Mouse (Mus musculus): ENCODE results near the gene Rnf167. TPM values are rescaled to one million over a fixed set of nuclear protein-coding genes. Genes with fewer than 3 reads are reported as not detected.

The Rnf167 gene
- polyA plus RNA-seq, 1 experiment from 2014 or later, result 119 TPM

GRCm38 (mm10) chr11:70621972-70622814 is 24.8 kb upstream of the Rnf167 start:
- WGBS, result 33% methylated on average over 7 of the region's 7 CpGs
- H3K36me3 ChIP-seq (ENCODE audit: insufficient read depth, low read length), result no peaks in the 10 kb centered on the region
- no peak overlapping the region for H3K27ac ChIP-seq (ENCODE audit: low read length)
- no peaks in the 10 kb centered on the region for H3K9me3 ChIP-seq (ENCODE audit: low read length)
- TF ChIP-seq EP300 (IDR thresholded peaks at IDR 0.05) (no peak), CTCF (IDR thresholded peaks at IDR 0.05) (0 out of 2 replicates have a peak, but pooled peaks have one; percentile 23)
- no peaks in the 10 kb centered on the region for H3K27me3 ChIP-seq (replicated peaks; ENCODE audit: insufficient read depth, low read length)
- peak; percentile 44 for ATAC-seq
- DNase-seq (ENCODE audit: low spot score), result peak; percentile 60
- H3K4me1 ChIP-seq (ENCODE audit: insufficient read depth, low read depth, low read length), result no peaks in the 10 kb centered on the region
- no peak overlapping the region for H3K4me2 ChIP-seq (replicated peaks; ENCODE audit: low read depth, low read length)
- no peak overlapping the region for H3K4me3 ChIP-seq (ENCODE audit: low read depth, low read length)
- no peak overlapping the region for H3K9ac ChIP-seq (replicated peaks; ENCODE audit: low read depth)

- no peak for ATAC-seq
- Histone ChIP-seq H3K27me3 (replicated peaks; ENCODE audit: insufficient read depth, low read length) (no peaks in the 10 kb centered on the region), H3K36me3 (ENCODE audit: insufficient read depth, low read length) (no peaks in the 10 kb centered on the region), H3K27ac (ENCODE audit: low read length) (no peak overlapping the region), H3K4me2 (replicated peaks; ENCODE audit: low read depth, low read length) (no peak overlapping the region), H3K9me3 (ENCODE audit: low read length) (no peaks in the 10 kb centered on the region), H3K4me1 (ENCODE audit: insufficient read depth, low read depth, low read length) (no peaks in the 10 kb centered on the region), H3K9ac (replicated peaks; ENCODE audit: low read depth) (no peak overlapping the region), H3K4me3 (ENCODE audit: low read depth, low read length) (no peak overlapping the region)
- TF ChIP-seq EP300 (IDR thresholded peaks at IDR 0.05) (no peak), CTCF (IDR thresholded peaks at IDR 0.05) (peak; percentile 49)
- DNase-seq (ENCODE audit: low spot score), result no peak
- WGBS, result 56% methylated on average over 10 of the region's 10 CpGs
These were observed 23.8 kb upstream of the Rnf167 start for GRCm38 (mm10) chr11:70623053-70623742.

GRCm38 (mm10) chr11:70625473-70625872 is 21.6 kb upstream of the Rnf167 start:
- no peak overlapping the region for H3K9ac ChIP-seq (replicated peaks; ENCODE audit: low read depth)
- no peaks in the 10 kb centered on the region for H3K4me1 ChIP-seq (ENCODE audit: insufficient read depth, low read depth, low read length)
- no peak overlapping the region for H3K4me2 ChIP-seq (replicated peaks; ENCODE audit: low read depth, low read length)
- no peaks in the 10 kb centered on the region for H3K9me3 ChIP-seq (ENCODE audit: low read length)
- no peak overlapping the region for H3K27ac ChIP-seq (ENCODE audit: low read length)
- no peak overlapping the region for H3K4me3 ChIP-seq (ENCODE audit: low read depth, low read length)
- no peaks in the 10 kb centered on the region for H3K27me3 ChIP-seq (replicated peaks; ENCODE audit: insufficient read depth, low read length)
- DNase-seq (ENCODE audit: low spot score), result peak; percentile 39
- TF ChIP-seq EP300 (IDR thresholded peaks at IDR 0.05), result no peak
- peak; percentile 76 for TF ChIP-seq CTCF (IDR thresholded peaks at IDR 0.05)
- H3K36me3 ChIP-seq (ENCODE audit: insufficient read depth, low read length), result no peaks in the 10 kb centered on the region
- 43% methylated on average over 4 of the region's 4 CpGs for WGBS
- no peak for ATAC-seq

- Histone ChIP-seq H3K4me2 (replicated peaks; ENCODE audit: low read depth, low read length) (no peak overlapping the region), H3K4me1 (ENCODE audit: insufficient read depth, low read depth, low read length) (no peaks in the 10 kb centered on the region), H3K9ac (replicated peaks; ENCODE audit: low read depth) (no peak overlapping the region), H3K9me3 (ENCODE audit: low read length) (no peaks in the 10 kb centered on the region), H3K27me3 (replicated peaks; ENCODE audit: insufficient read depth, low read length) (no peaks in the 10 kb centered on the region), H3K36me3 (ENCODE audit: insufficient read depth, low read length) (no peaks in the 10 kb centered on the region), H3K27ac (ENCODE audit: low read length) (no peak overlapping the region), H3K4me3 (ENCODE audit: low read depth, low read length) (no peak overlapping the region)
- 56% methylated on average over 4 of the region's 4 CpGs for WGBS
- no peak for TF ChIP-seq EP300 (IDR thresholded peaks at IDR 0.05)
- DNase-seq (ENCODE audit: low spot score) (no peak), ATAC-seq (no peak)
These were observed 20.2 kb upstream of the Rnf167 start for GRCm38 (mm10) chr11:70626877-70627276.

- ATAC-seq, result peak; percentile 76
- no peaks in the 10 kb centered on the region for H3K4me1 ChIP-seq (ENCODE audit: insufficient read depth, low read depth, low read length)
- H3K36me3 ChIP-seq (ENCODE audit: insufficient read depth, low read length), result no peaks in the 10 kb centered on the region
- WGBS, result 45% methylated on average over 2 of the region's 2 CpGs
- H3K9ac ChIP-seq (replicated peaks; ENCODE audit: low read depth), result no peak overlapping the region
- no peak overlapping the region for H3K4me3 ChIP-seq (ENCODE audit: low read depth, low read length)
- no peak overlapping the region for H3K27ac ChIP-seq (ENCODE audit: low read length)
- H3K4me2 ChIP-seq (replicated peaks; ENCODE audit: low read depth, low read length), result no peak overlapping the region
- no peak for TF ChIP-seq EP300 (IDR thresholded peaks at IDR 0.05)
- TF ChIP-seq CTCF (IDR thresholded peaks at IDR 0.05), result no peak
- no peaks in the 10 kb centered on the region for H3K9me3 ChIP-seq (ENCODE audit: low read length)
- no peaks in the 10 kb centered on the region for H3K27me3 ChIP-seq (replicated peaks; ENCODE audit: insufficient read depth, low read length)
- DNase-seq (ENCODE audit: low spot score), result peak; percentile 88
These were observed 18.6 kb upstream of the Rnf167 start for GRCm38 (mm10) chr11:70628431-70628830.

- H3K4me2 ChIP-seq (replicated peaks; ENCODE audit: low read depth, low read length), result no peak overlapping the region
- DNase-seq (ENCODE audit: low spot score), result peak; percentile 61
- H3K27ac ChIP-seq (ENCODE audit: low read length), result no peak overlapping the region
- 46% methylated on average over 5 of the region's 5 CpGs for whole genome bisulfite sequencing
- H3K9ac ChIP-seq (replicated peaks; ENCODE audit: low read depth), result no peak overlapping the region
- no peaks in the 10 kb centered on the region for H3K4me1 ChIP-seq (ENCODE audit: insufficient read depth, low read depth, low read length)
- no peak for ATAC-seq
- TF ChIP-seq CTCF (IDR thresholded peaks at IDR 0.05) (peak; percentile 58), EP300 (IDR thresholded peaks at IDR 0.05) (no peak)
- H3K9me3 ChIP-seq (ENCODE audit: low read length), result no peaks in the 10 kb centered on the region
- no peaks in the 10 kb centered on the region for H3K27me3 ChIP-seq (replicated peaks; ENCODE audit: insufficient read depth, low read length)
- H3K4me3 ChIP-seq (ENCODE audit: low read depth, low read length), result no peak overlapping the region
- H3K36me3 ChIP-seq (ENCODE audit: insufficient read depth, low read length), result no peaks in the 10 kb centered on the region
These were observed 17.5 kb upstream of the Rnf167 start for GRCm38 (mm10) chr11:70629557-70629956.

Measured in lung, postnatal 0 days (tissue).